Mouse (Mus musculus): Measurements from ENCODE around the gene Tcl1.
"Not testable (repeated sequence)": the region's sequence is repeated elsewhere in the genome, so short reads cannot be mapped to it uniquely, and the experiment has no call there.

Tcl1 gene

DNA sequence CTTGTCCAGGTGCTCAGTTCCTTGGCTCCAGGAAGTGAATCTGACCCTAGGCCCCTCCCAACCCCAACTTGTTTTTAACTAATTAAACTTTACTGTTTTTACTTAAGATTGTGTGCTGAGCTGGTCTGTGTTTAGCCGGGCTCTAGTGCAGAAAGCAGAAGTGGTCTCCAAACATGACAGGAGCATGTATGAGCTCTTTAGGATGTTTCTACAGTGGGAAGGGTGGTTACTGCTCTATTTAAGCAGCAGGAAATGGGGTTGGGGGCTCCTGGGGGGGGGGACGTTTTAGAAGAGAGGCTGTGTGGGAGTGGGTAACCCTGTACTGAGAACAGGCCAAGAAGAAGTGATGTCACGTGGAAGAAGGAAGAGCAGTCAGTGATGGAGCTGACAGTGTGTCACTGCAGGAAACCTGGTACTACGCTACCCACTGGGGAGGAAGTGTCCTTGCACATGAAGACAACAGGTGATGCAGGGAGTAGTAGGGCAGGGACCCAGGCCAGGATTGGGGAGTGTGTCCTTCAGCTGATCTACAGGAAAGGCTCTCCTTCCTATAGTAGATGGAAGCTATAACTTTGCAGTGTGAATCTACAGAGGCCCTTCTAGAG is 41.5 kb downstream of the Tcl1 start:
- DNase-seq (ENCODE audit: low read depth, low spot score) = not testable (repeated sequence)

DNA sequence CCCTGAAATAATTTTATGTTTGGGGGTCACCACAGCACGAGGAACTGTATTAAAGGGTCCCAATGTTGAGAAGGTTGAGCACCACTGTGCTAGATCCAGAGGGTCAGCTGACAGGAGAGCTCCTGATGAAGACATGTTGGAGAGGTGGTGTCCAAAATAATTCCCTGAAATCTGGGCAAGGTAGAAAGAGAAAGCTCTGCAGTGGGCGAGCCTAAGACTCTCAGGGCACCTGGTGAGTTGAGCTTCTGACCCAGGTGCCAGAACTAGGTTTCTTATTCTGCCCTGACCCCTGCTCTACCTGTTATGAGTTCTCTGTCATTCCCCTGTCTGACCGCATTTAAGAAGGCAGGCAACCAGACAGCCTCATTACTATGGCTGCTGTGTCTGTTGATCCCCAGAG is 46.5 kb downstream of the Tcl1 start, which contains the start of gene Tcl1b5:
TSS of gene Tcl1b5 (plus strand) at position 301 of the 400 bp plus-strand sequence.
- not testable (repeated sequence) for DNase-seq (ENCODE audit: low read depth, low spot score)

DNA sequence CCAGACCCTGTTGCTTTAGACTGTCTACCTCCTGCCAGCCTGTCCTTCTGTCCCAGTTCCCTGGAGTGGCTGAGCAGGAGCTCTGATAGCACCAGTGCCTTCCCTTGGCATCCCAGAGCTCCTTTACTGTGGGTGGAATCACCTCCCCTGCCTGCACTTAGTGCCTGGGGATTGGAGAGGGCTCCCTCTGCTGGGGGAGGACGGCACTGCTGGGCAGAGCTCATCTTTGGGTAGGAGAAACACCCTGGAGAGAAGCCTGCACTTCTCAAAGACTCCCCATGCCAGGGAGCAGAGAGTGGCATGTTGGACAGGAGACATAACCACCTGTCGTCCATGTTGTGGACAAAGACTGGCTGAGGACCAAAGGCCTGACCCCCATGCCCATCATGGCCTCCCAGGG is 48.3 kb downstream of the Tcl1 start:
- not testable (repeated sequence) for DNase-seq (ENCODE audit: low read depth, low spot score)

DNA sequence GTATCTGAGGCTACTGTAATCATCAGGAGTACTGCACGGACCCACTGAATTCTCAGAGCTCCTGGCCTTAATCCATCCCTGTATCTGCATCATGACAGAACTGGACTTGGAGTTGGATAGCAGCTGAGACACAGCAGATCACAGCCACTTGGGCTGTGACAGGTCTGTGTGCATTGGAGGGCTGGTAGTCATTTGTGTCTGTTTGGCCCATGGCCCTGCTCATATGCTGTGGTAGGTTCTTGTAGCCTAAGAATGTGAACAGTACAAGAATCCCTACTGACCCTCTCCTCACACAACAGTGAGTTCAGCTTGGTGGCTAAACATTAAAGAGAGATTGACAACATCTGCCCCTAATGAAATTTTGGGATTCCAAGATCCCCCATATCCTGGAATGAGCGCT is 49.2 kb downstream of the Tcl1 start:
- DNase-seq (ENCODE audit: low read depth, low spot score) = no peak
